Mouse (Mus musculus) kidney, adult 2 months (tissue): Measurements from ENCODE around the gene Zer1.

Experiments used
- CTCF ChIP-seq: fragments of 200-500 bp; conservative IDR thresholded peaks from 2 replicates; pipeline ENCODE4 v1.5.1; 2011; ENCODE audit warnings: low read depth, mild to moderate bottlenecking, control low read depth, low read length, moderate library complexity, mixed read lengths; ENCODE audit not compliant: insufficient read depth, insufficient read length
- POLR2A ChIP-seq: fragments of 200-500 bp; IDR thresholded peaks from one replicate; pipeline ENCODE4 v1.6.1; 2011; ENCODE audit warnings: low read depth, low read length, control low read depth

GRCm38 (mm10) chr2:30133613-30134377 lies 9.4 kb upstream of the Zer1 start, which contains the start of gene Tbc1d13:
- peak; percentile 97 for TF ChIP-seq POLR2A
- no peak for TF ChIP-seq CTCF
